Mouse (Mus musculus) stomach, postnatal 0 days (tissue): Measurements from ENCODE around the gene Tnfrsf12a. TPM values are rescaled to one million over a fixed set of nuclear protein-coding genes. Genes with fewer than 3 reads are reported as not detected.

Source experiments
- ATAC-seq: fragments of 200-750 bp; cut with Nextera tagmentation; 2 replicates; pipeline ENCODE4 v1.8.0; 2017; ENCODE audit not compliant: low FRiP score, low TSS enrichment
- DNase-seq: peaks from one replicate; pipeline ENCODE4 v3.0.0-alpha.2; 2016; ENCODE audit warnings: low spot score
- H3K27ac ChIP-seq: fragments of 300-500 bp; sonication (generic); replicated peaks from 2 replicates; pipeline ENCODE4 v1.5.1; 2014; ENCODE audit warnings: mild to moderate bottlenecking, control low read depth
- H3K27me3 ChIP-seq: fragments of 300-500 bp; sonication (generic); 2 replicates; pipeline ENCODE4 v1.6.1; 2014; ENCODE audit warnings: low read length; ENCODE audit not compliant: control insufficient read depth, insufficient read depth
- H3K36me3 ChIP-seq: fragments of 300-500 bp; sonication (generic); 2 replicates; pipeline ENCODE4 v1.6.1; 2014; ENCODE audit warnings: low read length, mixed read lengths; ENCODE audit not compliant: control insufficient read depth, insufficient read depth
- H3K4me1 ChIP-seq: fragments of 300-500 bp; sonication (generic); replicated peaks from 2 replicates; pipeline ENCODE4 v1.6.1; 2014; ENCODE audit warnings: antibody characterized with exemption; ENCODE audit not compliant: control insufficient read depth, insufficient read depth
- H3K4me2 ChIP-seq: fragments of 300-500 bp; sonication (generic); replicated peaks from 2 replicates; pipeline ENCODE4 v1.6.1; 2014; ENCODE audit warnings: low read depth, mild to moderate bottlenecking, control low read depth, moderate library complexity
- H3K4me3 ChIP-seq: fragments of 300-500 bp; sonication (generic); 2 replicates; pipeline ENCODE4 v1.5.1; 2014; ENCODE audit warnings: low read depth, low read length, control low read depth
- H3K9ac ChIP-seq: fragments of 300-500 bp; sonication (generic); 2 replicates; pipeline ENCODE4 v1.6.1; 2014; ENCODE audit warnings: mild to moderate bottlenecking, low read length, control low read depth, mixed read lengths
- H3K9me3 ChIP-seq: fragments of 300-500 bp; sonication (generic); 2 replicates; pipeline ENCODE4 v1.6.1; 2016; ENCODE audit warnings: low read length; ENCODE audit not compliant: control insufficient read depth
- CTCF ChIP-seq: IDR thresholded peaks from 2 replicates; pipeline ENCODE4 v1.5.1; 2016; ENCODE audit warnings: antibody characterized with exemption, low read depth, mild to moderate bottlenecking, moderate library complexity
- EP300 ChIP-seq: optimal IDR thresholded peaks from 2 replicates; pipeline ENCODE3; 2016; ENCODE audit warnings: antibody characterized with exemption
- WGBS: fragments of 180-500 bp; shearing (Covaris S2); extraction: QIAGEN DNeasy Blood & Tissue Kit; methylation state at CpG from one replicate; pipeline ENCODE4 v1.1.7; 2014; 5-methylcytosine and 5-hydroxymethylcytosine counted together
- polyA plus RNA-seq: library from polyadenylated mRNA; unstranded; fragments of >200 nt; fragmentation: Nextera tagmentation; extraction: Ambion mirVana; gene quantifications from 2 replicates; pipeline ENCODE4 v1.2.1, GENCODE M21; 2015

The Tnfrsf12a gene
- polyA plus RNA-seq, 1 experiment from 2014 or later: 33.7 TPM

- no peak for ATAC-seq
- Histone ChIP-seq H3K27me3 (no peaks in the 10 kb centered on the region), H3K9ac (no peak overlapping the region), H3K4me2 (no peak overlapping the region), H3K9me3 (no peaks in the 10 kb centered on the region), H3K27ac (no peak overlapping the region), H3K36me3 (no peaks in the 10 kb centered on the region), H3K4me3 (no peak overlapping the region), H3K4me1 (no peaks in the 10 kb centered on the region)
- WGBS: 71% methylated on average over 1 of the region's 2 CpGs
- TF ChIP-seq EP300 (no peak), CTCF (no peak)
- DNase-seq: no peak
Measured at GRCm38 (mm10) chr17:23653324-23653723, 23.9 kb downstream of the Tnfrsf12a start.

DNA sequence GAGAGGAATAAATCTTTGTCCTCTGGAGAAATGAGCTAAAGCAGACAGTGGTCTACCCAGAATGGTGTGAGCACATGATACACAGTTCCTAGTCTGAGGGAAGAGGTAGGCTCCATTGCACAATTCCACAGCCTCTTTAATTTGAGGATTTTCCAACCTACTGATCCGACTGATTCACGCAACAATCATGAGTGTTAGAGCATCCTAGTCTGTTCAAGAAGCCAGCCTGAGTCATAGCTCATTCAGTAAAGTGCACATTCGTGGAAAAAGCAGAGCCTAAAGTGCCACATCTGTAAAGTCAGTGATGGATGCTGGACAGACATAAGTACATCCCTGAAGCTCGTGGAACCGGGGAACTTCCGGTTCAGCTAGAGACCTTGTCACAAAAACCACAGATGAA is 25.9 kb downstream of the Tnfrsf12a start:
- Histone ChIP-seq H3K27me3 (no peaks in the 10 kb centered on the region), H3K27ac (no peak overlapping the region), H3K4me1 (no peaks in the 10 kb centered on the region), H3K36me3 (no peaks in the 10 kb centered on the region), H3K4me2 (no peak overlapping the region), H3K9ac (no peak overlapping the region), H3K4me3 (no peak overlapping the region), H3K9me3 (no peaks in the 10 kb centered on the region)
- no peak for DNase-seq
- TF ChIP-seq CTCF (no peak), EP300 (no peak)
- no peak for ATAC-seq
- WGBS: 68% methylated on average over 6 of the region's 6 CpGs

DNA sequence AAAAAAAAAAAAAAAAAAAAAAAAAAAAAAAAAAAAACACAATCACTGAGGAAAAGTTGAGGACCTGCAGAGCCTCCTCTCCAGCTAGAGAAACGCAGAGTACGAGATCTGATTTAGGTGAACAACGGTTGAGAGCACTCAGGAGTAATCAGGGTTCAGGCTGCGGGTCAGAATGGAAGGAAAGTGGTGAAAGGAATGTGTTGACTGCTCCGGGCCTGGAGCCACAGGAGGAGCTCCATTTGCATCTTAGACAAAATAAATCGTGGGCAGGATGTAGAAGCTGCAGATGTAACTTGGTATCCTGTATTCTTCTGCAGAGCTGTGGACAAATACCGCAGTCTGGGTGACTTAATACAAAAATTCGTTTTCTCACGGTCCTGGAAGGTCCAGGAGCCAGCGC is 31.4 kb downstream of the Tnfrsf12a start:
- no peak for ATAC-seq
- no peak overlapping the region for H3K27ac ChIP-seq

GRCm38 (mm10) chr17:23644613-23645495 is 32.4 kb downstream of the Tnfrsf12a start, which contains the start of gene Mmp25:
Gene Mmp25, minus strand, starts transcription at chr17:23645277.
- WGBS: under 1% methylated on average over 57 of the region's 58 CpGs
- DNase-seq (no peak), ATAC-seq (peak; percentile 36; the same call in 1 of the 2 replicates)
- Histone ChIP-seq H3K9me3 (no peaks in the 10 kb centered on the region), H3K27me3 (no peaks in the 10 kb centered on the region), H3K9ac (peak within 1 kb of the TSS; percentile 55), H3K4me1 (peaks cover 4% of the 10 kb centered on the region; the same call in 1 of the 2 replicates), H3K36me3 (no peaks in the 10 kb centered on the region), H3K4me3 (peak within 1 kb of the TSS; percentile 48), H3K27ac (no peak within 1 kb of the TSS), H3K4me2 (peak within 1 kb of the TSS; percentile 76)
- TF ChIP-seq EP300 (no peak), CTCF (no peak)

More for the DNA sequence above, 31.4 kb downstream of the Tnfrsf12a start:
- no peaks in the 10 kb centered on the region for H3K9me3 ChIP-seq
- DNase-seq: no peak
- WGBS: 51% methylated on average over 10 of the region's 10 CpGs
- H3K4me3 ChIP-seq: no peak overlapping the region
- H3K4me1 ChIP-seq: peaks cover 4% of the 10 kb centered on the region; the same call in 1 of the 2 replicates
- H3K27me3 ChIP-seq: no peaks in the 10 kb centered on the region
- TF ChIP-seq CTCF (no peak), EP300 (no peak)
- no peak overlapping the region for H3K4me2 ChIP-seq
- no peaks in the 10 kb centered on the region for H3K36me3 ChIP-seq
- H3K9ac ChIP-seq: no peak overlapping the region

DNA sequence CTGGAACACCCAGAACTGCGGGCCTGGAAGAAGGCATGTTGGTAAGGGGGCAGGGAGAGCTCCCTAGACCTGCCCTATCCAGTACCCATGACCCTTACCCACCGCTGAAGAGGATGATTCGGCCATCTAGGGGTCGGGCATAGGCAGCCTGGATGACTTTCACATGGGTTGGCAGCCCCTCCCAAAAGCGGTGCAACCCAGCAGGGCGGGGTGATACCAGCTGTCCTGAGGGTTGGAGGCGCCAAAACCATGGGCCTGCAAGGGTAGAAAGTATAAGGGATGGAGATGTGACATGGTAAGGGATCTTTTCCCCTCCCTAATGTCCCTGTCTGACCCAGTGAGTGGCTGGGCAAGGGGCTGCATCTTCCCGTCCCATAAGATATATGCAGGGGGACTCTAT is 46.0 kb downstream of the Tnfrsf12a start:
- H3K9me3 ChIP-seq: no peaks in the 10 kb centered on the region
- TF ChIP-seq CTCF: no peak
- TF ChIP-seq EP300: no peak
- 80% methylated on average over 8 of the region's 8 CpGs for WGBS

More for the DNA sequence above, 46.0 kb downstream of the Tnfrsf12a start:
- Histone ChIP-seq H3K36me3 (no peaks in the 10 kb centered on the region), H3K4me1 (no peaks in the 10 kb centered on the region), H3K4me2 (no peak overlapping the region), H3K27me3 (no peaks in the 10 kb centered on the region), H3K4me3 (no peak overlapping the region), H3K9ac (no peak overlapping the region), H3K27ac (no peak overlapping the region)
- no peak for ATAC-seq
- no peak for DNase-seq
